Mouse (Mus musculus): ENCODE measurements around the gene Col5a2.
"Not testable (repeated sequence)": the region's sequence is repeated elsewhere in the genome, so short reads cannot be mapped to it uniquely, and the experiment has no call there.

Col5a2 gene

DNA sequence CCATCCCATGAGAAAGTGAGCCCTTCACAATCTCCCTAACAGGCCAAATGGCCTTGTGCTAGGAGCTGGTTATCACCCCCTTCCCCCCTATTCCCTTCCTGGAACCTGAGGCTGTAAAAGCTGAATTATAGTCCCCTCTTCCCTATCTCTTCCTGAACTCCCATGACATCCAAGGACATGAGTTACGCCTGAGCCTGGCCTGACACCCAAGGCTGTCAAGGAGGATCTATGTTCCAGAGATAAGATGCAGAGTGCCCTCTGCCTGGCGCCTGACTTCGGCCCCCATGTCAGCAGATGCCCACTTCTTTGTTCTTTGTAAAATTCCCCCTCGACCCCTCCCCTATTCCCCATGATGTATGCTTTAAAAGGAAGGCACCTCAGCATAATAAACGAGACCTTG is 73.9 kb downstream of the Col5a2 start:
- DNase-seq (ENCODE audit: low read depth, low spot score), result not testable (repeated sequence)

DNA sequence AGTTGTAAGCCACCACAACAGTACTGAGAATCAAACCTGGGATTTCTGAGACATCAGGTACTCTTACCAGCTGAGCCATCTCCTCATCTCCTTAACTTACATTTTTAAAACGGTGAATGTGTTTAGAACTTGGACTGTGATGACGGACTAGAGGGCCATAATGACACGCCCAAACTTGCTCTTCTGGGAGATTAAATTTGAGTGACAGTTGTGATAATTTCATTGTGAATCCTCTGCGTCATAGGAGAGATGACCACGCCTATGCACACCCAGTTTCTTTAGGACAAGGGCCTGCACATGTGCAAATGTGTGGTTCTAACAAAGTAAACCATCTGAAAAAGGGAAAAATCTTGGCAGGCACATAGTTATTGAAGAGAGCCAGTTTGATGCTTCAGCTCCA is 79.2 kb downstream of the Col5a2 start:
- no peak for DNase-seq (ENCODE audit: low read depth, low spot score)

DNA sequence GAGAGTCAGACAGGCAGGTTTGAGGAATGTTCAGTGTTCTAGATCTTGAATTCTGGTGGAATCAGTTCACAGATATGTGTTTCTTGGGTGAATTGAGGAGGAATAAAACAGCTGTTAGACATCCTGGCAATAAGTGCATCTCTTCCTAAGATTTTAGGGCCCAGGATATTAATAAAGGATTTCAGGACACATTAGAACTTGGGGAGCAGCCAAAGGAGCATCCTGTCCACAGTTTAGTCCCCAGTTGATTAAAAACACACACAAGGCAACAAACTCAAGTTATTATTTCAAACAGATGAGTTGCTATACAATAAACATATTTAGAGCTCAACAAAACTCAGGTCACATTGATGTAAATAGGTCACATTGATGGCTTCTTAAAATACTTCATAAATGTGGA is 82.5 kb downstream of the Col5a2 start:
- DNase-seq (ENCODE audit: low read depth, low spot score), result no peak

DNA sequence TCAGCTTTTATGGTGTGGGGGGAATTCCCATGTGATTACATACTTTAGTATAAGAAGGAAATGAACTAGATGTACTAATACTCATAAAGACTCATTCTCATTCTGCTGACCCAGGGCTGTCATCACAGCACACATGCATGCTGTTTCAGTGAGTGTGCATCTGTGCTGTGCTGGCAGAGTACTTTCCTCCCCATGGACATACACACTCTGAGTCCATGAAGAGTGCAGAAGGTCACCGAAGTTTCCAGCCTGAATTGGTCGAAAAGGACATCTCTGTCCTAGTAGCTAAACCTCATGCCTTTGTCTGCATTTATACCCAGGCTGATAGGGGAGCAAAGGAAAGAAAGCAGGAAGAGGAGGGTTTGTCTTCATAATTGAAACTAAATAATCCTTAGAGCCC is 83.2 kb downstream of the Col5a2 start:
- no peak for DNase-seq (ENCODE audit: low read depth, low spot score)

DNA sequence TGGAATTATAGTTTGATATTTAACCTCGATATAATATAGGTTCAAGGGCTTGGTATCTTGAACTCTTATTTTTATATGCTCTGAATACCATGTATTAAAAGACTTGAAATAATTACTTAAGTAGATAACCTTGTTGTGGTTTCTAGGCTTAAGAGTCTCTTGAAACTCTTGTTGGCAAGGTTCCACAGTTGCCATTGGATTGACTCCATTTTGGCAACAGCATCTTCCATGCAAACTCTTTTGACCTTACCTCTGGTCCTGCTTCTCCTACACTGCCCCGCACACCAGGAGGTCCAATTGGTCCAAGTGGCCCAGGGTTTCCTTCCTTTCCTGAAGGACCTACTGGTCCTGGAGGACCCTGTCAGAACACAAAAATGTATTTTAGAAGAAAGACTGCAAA is 121.2 kb downstream of the Col5a2 start:
- no peak for DNase-seq (ENCODE audit: low read depth, low spot score)

DNA sequence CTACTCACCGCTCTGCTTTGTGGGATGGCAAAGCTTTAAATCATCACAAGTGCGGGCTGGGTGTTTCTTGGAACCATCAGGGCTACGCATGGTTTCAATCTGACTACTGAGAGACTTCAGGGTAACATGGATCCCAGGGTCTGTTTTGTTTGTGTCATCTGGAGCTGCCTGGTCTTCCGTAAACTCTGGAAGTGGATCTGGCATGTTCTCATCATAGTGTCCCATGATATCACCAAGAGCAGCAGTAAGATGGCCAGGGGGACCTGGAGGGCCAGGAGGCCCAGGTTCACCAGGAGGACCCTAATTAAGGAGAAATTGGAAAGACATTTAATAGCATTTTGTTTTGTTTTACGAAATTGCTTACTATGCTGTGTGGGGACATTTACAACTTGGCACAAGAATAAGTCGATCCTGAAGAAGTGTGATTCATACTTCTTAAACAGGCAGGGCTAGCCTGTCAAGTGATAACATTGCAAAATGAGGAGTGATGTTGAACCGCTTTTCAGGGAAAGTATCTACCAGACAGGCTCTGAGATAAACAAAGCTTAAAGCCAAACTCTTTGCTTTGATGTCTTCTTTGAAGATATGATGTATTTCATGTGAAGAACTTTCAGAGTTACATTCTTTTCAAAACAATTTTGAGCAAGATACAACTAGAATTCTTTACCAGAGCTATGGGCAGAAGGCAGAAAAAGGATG is 122.9 kb downstream of the Col5a2 start:
- DNase-seq (ENCODE audit: low read depth, low spot score), result no peak

DNA sequence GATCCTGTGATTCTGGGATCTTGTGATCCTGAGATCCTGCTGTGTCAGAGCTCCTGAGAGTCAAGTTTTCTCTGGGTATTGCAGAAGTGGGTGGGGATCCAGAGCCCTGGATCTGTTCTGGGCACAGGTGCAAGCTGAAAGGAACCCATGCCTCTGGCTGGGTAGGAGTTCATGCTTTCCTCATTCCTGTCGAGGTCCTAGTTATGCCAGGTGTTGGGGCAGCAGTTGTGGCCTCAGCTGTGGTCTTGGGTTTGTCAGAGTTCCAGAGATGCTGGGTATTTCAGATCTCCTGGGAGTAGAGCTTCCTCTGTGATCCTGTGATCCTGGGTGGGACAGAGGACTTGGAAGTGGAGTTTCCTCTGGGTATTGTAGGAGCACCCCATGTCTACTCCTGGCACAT is 137.7 kb downstream of the Col5a2 start:
- DNase-seq (ENCODE audit: low read depth, low spot score), result no peak

DNA sequence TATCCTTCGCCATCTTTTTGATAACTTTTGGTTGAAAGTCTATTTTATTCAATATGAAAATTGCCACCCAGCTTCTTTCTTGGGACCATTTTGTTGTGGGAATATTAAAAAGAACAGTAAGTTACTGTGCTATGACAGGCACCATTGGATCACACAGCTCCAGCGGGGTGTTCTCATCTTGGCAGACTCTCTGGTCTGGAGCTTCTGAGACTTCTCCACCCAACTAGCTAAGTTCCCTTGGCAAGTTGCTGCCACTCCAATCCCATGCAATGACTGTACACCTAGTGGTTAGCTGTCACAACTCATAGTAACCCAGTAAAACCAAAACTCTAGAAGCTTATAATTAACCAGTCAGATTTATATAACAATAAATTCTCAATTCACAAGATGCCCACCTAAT is 139.8 kb downstream of the Col5a2 start:
- DNase-seq (ENCODE audit: low read depth, low spot score), result no peak

DNA sequence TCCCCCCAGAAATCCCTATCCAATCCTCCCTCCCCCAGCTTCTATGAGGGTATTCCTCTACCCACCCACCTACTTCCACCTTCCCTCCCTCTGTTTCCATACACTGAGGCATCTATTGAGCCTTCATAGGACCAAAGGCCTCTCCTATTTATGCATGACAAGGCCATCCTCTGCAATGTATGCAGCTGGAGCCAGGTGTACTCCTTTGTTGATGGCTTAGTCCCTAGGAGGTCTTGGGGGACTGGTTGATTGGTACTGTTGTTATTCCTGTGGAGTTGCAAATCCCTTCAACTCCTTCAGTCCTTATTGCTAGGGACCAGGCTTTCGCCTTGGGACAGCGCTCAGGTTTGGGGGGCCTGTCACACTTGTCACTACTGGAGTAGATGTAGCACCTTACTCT is 143.4 kb downstream of the Col5a2 start:
- no peak for DNase-seq (ENCODE audit: low read depth, low spot score)

DNA sequence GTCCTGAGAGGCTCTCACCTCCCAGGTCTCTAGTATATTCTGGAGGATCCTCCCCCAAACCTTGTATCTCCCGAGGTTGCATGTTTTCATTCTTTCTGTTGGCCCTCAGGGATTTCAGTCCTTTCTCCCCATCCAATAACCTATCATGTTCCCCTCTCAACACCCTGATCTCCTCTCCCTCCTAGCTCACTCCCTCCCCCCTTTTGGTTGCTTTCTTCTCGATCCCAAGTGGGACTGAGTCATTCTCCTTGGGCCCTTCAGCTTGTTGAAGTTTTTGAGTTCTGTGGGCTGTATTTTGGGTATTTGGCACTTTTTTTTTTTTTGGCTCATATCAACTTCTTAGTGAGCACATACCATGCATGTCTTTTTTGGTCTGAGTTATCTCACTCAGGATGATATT is 143.9 kb downstream of the Col5a2 start:
- DNase-seq (ENCODE audit: low read depth, low spot score), result no peak

DNA sequence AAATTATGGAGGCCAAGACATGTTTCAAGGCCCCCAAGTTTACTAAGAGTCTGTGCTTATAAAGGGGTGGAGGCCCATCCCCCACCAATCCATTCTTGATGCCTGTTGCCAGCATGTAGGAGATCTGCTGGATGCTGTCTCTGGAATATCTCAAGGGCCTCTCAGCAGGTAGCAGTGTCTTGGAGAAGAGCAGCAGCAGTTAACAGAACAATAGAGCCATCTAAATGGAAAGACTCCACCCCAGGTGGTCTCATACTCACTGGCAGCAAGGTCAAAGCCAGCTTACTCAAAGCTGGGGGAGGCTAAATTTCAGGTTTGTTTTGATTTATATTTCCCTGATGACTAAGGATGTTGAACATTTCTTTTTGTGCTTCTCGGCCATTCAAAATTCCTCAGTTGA is 145.1 kb downstream of the Col5a2 start:
- DNase-seq (ENCODE audit: low read depth, low spot score), result no peak

DNA sequence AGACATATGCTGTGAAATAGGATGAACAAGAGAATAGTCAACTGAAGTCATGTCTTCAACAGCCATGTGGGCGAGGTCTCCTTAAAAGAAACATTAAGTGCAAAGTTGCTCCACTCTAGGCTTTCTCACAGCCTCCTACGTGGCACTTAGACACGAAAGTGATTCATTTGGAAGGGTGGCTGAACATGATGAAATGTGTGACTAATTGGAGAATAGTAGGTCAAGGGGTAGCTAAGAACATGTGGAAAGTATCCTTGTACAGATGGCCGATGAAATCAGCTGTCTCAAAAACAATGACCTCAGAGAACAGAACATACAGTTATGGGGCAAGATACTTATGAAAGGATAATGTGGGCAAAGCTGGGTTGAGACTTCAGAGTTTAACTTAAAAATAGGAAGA is 147.1 kb downstream of the Col5a2 start:
- DNase-seq (ENCODE audit: low read depth, low spot score), result no peak

DNA sequence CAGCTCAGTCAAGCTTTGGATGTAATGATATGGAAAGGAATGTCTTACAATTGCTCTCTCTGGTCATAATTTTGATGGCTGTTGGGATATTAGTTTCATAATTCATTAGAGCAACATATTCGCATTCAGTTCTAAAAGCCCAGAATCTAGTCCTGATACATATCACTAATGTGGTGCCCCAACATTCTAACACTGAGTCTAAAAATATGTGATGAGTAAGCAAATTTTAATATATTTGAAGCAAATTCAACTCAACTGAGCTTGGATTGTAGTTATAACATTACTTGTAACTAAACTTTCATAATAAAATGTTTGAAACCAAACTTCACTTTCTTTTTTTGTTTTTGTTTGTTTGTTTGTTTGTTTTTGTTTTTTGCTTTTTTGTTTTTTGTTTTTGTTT is 173.9 kb downstream of the Col5a2 start:
- no peak for DNase-seq (ENCODE audit: low read depth, low spot score)
